Mouse (Mus musculus): Measurements from ENCODE around the gene Rab31. TPM values are rescaled to one million over a fixed set of nuclear protein-coding genes. Genes with fewer than 3 reads are reported as not detected.

The Rab31 gene
- polyA plus RNA-seq, 1 experiment from 2014 or later = 31.0 TPM

GRCm38 (mm10) chr17:65789576-65789975 is 17.0 kb upstream of the Rab31 start:
- Histone ChIP-seq H3K9ac (ENCODE audit: low read length) (no peak overlapping the region), H3K4me3 (ENCODE audit: control insufficient read depth in 1 of 2, insufficient read depth in 1 of 2, low read depth in 1 of 2, low read length in 2 of 2) (no peak overlapping the region), H3K9me3 (ENCODE audit: control insufficient read depth, low read length) (no peaks in the 10 kb centered on the region), H3K4me2 (ENCODE audit: low read length) (no peak overlapping the region), H3K4me1 (ENCODE audit: control insufficient read depth in 2 of 2, insufficient read depth in 2 of 2, low read length in 2 of 2) (peaks cover 7 to 11% of the 10 kb centered on the region in 2 experiments; a peak in 3 of 4 replicates), H3K27me3 (ENCODE audit: control insufficient read depth, insufficient read depth, low read length) (no peaks in the 10 kb centered on the region), H3K36me3 (ENCODE audit: control insufficient read depth, insufficient read depth, low read length) (peaks cover under 1% of the 10 kb centered on the region; the same call in 1 of the 2 replicates), H3K27ac (replicated peaks in 1 of 2; ENCODE audit: control insufficient read depth in 1 of 2, insufficient read depth in 1 of 2, low read depth in 2 of 2, low read length in 2 of 2) (no peak overlapping the region)
- WGBS = 86% methylated on average over 6 of the region's 6 CpGs
- ATAC-seq (ENCODE audit: insufficient number of reproducible peaks, insufficient read depth, low FRiP score, low read depth) = no peak

GRCm38 (mm10) chr17:65788542-65789291 is 16.2 kb upstream of the Rab31 start:
- peaks cover 7 to 13% of the 10 kb centered on the region in 2 experiments; a peak in 3 of 4 replicates for H3K4me1 ChIP-seq (ENCODE audit: control insufficient read depth in 2 of 2, insufficient read depth in 2 of 2, low read length in 2 of 2)
- no peak for ATAC-seq (ENCODE audit: insufficient number of reproducible peaks, insufficient read depth, low FRiP score, low read depth)
- H3K27me3 ChIP-seq (ENCODE audit: control insufficient read depth, insufficient read depth, low read length) = no peaks in the 10 kb centered on the region
- H3K27ac ChIP-seq (replicated peaks in 1 of 2; ENCODE audit: control insufficient read depth in 1 of 2, insufficient read depth in 1 of 2, low read depth in 2 of 2, low read length in 2 of 2) = no peak overlapping the region
- no peak overlapping the region for H3K4me3 ChIP-seq (ENCODE audit: control insufficient read depth in 1 of 2, insufficient read depth in 1 of 2, low read depth in 1 of 2, low read length in 2 of 2)
- no peaks in the 10 kb centered on the region for H3K36me3 ChIP-seq (ENCODE audit: control insufficient read depth, insufficient read depth, low read length)
- H3K9ac ChIP-seq (ENCODE audit: low read length) = no peak overlapping the region
- H3K4me2 ChIP-seq (ENCODE audit: low read length) = no peak overlapping the region
- WGBS = 80% methylated on average over 12 of the region's 12 CpGs
- no peaks in the 10 kb centered on the region for H3K9me3 ChIP-seq (ENCODE audit: control insufficient read depth, low read length)

GRCm38 (mm10) chr17:65787261-65787660 is 14.7 kb upstream of the Rab31 start:
- no peak for ATAC-seq (ENCODE audit: insufficient number of reproducible peaks, insufficient read depth, low FRiP score, low read depth)
- 73% methylated on average over 4 of the region's 4 CpGs for WGBS
- peaks cover 7 to 13% of the 10 kb centered on the region in 2 experiments; a peak in 3 of 4 replicates for H3K4me1 ChIP-seq (ENCODE audit: control insufficient read depth in 2 of 2, insufficient read depth in 2 of 2, low read length in 2 of 2)
- no peaks in the 10 kb centered on the region for H3K27me3 ChIP-seq (ENCODE audit: control insufficient read depth, insufficient read depth, low read length)
- no peak overlapping the region for H3K4me2 ChIP-seq (ENCODE audit: low read length)
- H3K4me3 ChIP-seq (ENCODE audit: control insufficient read depth in 1 of 2, insufficient read depth in 1 of 2, low read depth in 1 of 2, low read length in 2 of 2) = no peak overlapping the region
- H3K27ac ChIP-seq (replicated peaks in 1 of 2; ENCODE audit: control insufficient read depth in 1 of 2, insufficient read depth in 1 of 2, low read depth in 2 of 2, low read length in 2 of 2) = no peak overlapping the region
- no peaks in the 10 kb centered on the region for H3K9me3 ChIP-seq (ENCODE audit: control insufficient read depth, low read length)
- H3K36me3 ChIP-seq (ENCODE audit: control insufficient read depth, insufficient read depth, low read length) = no peaks in the 10 kb centered on the region
- H3K9ac ChIP-seq (ENCODE audit: low read length) = no peak overlapping the region

GRCm38 (mm10) chr17:65786225-65786624 is 13.7 kb upstream of the Rab31 start:
- no peak overlapping the region for H3K4me2 ChIP-seq (ENCODE audit: low read length)
- H3K27me3 ChIP-seq (ENCODE audit: control insufficient read depth, insufficient read depth, low read length) = no peaks in the 10 kb centered on the region
- H3K36me3 ChIP-seq (ENCODE audit: control insufficient read depth, insufficient read depth, low read length) = no peaks in the 10 kb centered on the region
- H3K4me1 ChIP-seq (ENCODE audit: control insufficient read depth in 2 of 2, insufficient read depth in 2 of 2, low read length in 2 of 2) = peaks cover 7 to 18% of the 10 kb centered on the region in 2 experiments
- no peak overlapping the region for H3K4me3 ChIP-seq (ENCODE audit: control insufficient read depth in 1 of 2, insufficient read depth in 1 of 2, low read depth in 1 of 2, low read length in 2 of 2)
- no peak for ATAC-seq (ENCODE audit: insufficient number of reproducible peaks, insufficient read depth, low FRiP score, low read depth)
- no peaks in the 10 kb centered on the region for H3K9me3 ChIP-seq (ENCODE audit: control insufficient read depth, low read length)
- H3K9ac ChIP-seq (ENCODE audit: low read length) = no peak overlapping the region
- 67% methylated on average over 7 of the region's 7 CpGs for WGBS
- H3K27ac ChIP-seq (replicated peaks in 1 of 2; ENCODE audit: control insufficient read depth in 1 of 2, insufficient read depth in 1 of 2, low read depth in 2 of 2, low read length in 2 of 2) = no peak overlapping the region

- H3K27ac ChIP-seq (replicated peaks in 1 of 2; ENCODE audit: control insufficient read depth in 1 of 2, insufficient read depth in 1 of 2, low read depth in 2 of 2, low read length in 2 of 2) = no peak overlapping the region
- no peaks in the 10 kb centered on the region for H3K36me3 ChIP-seq (ENCODE audit: control insufficient read depth, insufficient read depth, low read length)
- no peak for ATAC-seq (ENCODE audit: insufficient number of reproducible peaks, insufficient read depth, low FRiP score, low read depth)
- H3K9me3 ChIP-seq (ENCODE audit: control insufficient read depth, low read length) = no peaks in the 10 kb centered on the region
- peaks cover 7 to 18% of the 10 kb centered on the region in 2 experiments for H3K4me1 ChIP-seq (ENCODE audit: control insufficient read depth in 2 of 2, insufficient read depth in 2 of 2, low read length in 2 of 2)
- H3K4me3 ChIP-seq (ENCODE audit: control insufficient read depth in 1 of 2, insufficient read depth in 1 of 2, low read depth in 1 of 2, low read length in 2 of 2) = no peak overlapping the region
- H3K9ac ChIP-seq (ENCODE audit: low read length) = no peak overlapping the region
- no peaks in the 10 kb centered on the region for H3K27me3 ChIP-seq (ENCODE audit: control insufficient read depth, insufficient read depth, low read length)
- H3K4me2 ChIP-seq (ENCODE audit: low read length) = no peak overlapping the region
These were observed 13.2 kb upstream of the Rab31 start for GRCm38 (mm10) chr17:65785707-65786106.

GRCm38 (mm10) chr17:65784610-65785140 is 12.1 kb upstream of the Rab31 start:
- H3K4me3 ChIP-seq (ENCODE audit: control insufficient read depth in 1 of 2, insufficient read depth in 1 of 2, low read depth in 1 of 2, low read length in 2 of 2) = peak overlapping the region; percentile 17 to 93; a peak in 3 of 4 replicates
- H3K9ac ChIP-seq (ENCODE audit: low read length) = peak overlapping the region; percentile 100
- peaks cover 7 to 18% of the 10 kb centered on the region in 2 experiments for H3K4me1 ChIP-seq (ENCODE audit: control insufficient read depth in 2 of 2, insufficient read depth in 2 of 2, low read length in 2 of 2)
- WGBS = 61% methylated on average over 8 of the region's 8 CpGs
- 0 out of 4 replicates have a peak overlapping the region, but pooled peaks of 1 of the 2 experiments have one; percentile 28 for H3K27ac ChIP-seq (replicated peaks in 1 of 2; ENCODE audit: control insufficient read depth in 1 of 2, insufficient read depth in 1 of 2, low read depth in 2 of 2, low read length in 2 of 2)
- H3K27me3 ChIP-seq (ENCODE audit: control insufficient read depth, insufficient read depth, low read length) = no peaks in the 10 kb centered on the region
- H3K9me3 ChIP-seq (ENCODE audit: control insufficient read depth, low read length) = no peaks in the 10 kb centered on the region
- ATAC-seq (ENCODE audit: insufficient number of reproducible peaks, insufficient read depth, low FRiP score, low read depth) = no peak
- no peaks in the 10 kb centered on the region for H3K36me3 ChIP-seq (ENCODE audit: control insufficient read depth, insufficient read depth, low read length)
- peak overlapping the region; percentile 73 for H3K4me2 ChIP-seq (ENCODE audit: low read length)

- Histone ChIP-seq H3K9me3 (ENCODE audit: control insufficient read depth, low read length) (no peaks in the 10 kb centered on the region), H3K4me1 (ENCODE audit: control insufficient read depth in 2 of 2, insufficient read depth in 2 of 2, low read length in 2 of 2) (peaks cover 4 to 13% of the 10 kb centered on the region in 2 experiments), H3K27ac (replicated peaks in 1 of 2; ENCODE audit: control insufficient read depth in 1 of 2, insufficient read depth in 1 of 2, low read depth in 2 of 2, low read length in 2 of 2) (peak overlapping the region; percentile 97 to 98), H3K36me3 (ENCODE audit: control insufficient read depth, insufficient read depth, low read length) (no peaks in the 10 kb centered on the region), H3K4me2 (ENCODE audit: low read length) (peak overlapping the region; percentile 73), H3K27me3 (ENCODE audit: control insufficient read depth, insufficient read depth, low read length) (no peaks in the 10 kb centered on the region), H3K9ac (ENCODE audit: low read length) (peak overlapping the region; percentile 100), H3K4me3 (ENCODE audit: control insufficient read depth in 1 of 2, insufficient read depth in 1 of 2, low read depth in 1 of 2, low read length in 2 of 2) (peak overlapping the region; percentile 93 to 99)
- ATAC-seq (ENCODE audit: insufficient number of reproducible peaks, insufficient read depth, low FRiP score, low read depth) = peak; percentile 69
- WGBS = under 1% methylated on average over 83 of the region's 135 CpGs
These were observed 10.9 kb upstream of the Rab31 start for GRCm38 (mm10) chr17:65783182-65784161.

Measured in heart, embryonic 14.5 days (tissue).